Mouse (Mus musculus) stomach, postnatal 0 days (tissue): Measurements from ENCODE around the gene Ndufb4.

Experiments used
- CTCF ChIP-seq: IDR thresholded peaks from 2 replicates; pipeline ENCODE4 v1.5.1; 2016; ENCODE audit warnings: antibody characterized with exemption, low read depth, mild to moderate bottlenecking, moderate library complexity
- EP300 ChIP-seq: optimal IDR thresholded peaks from 2 replicates; pipeline ENCODE3; 2016; ENCODE audit warnings: antibody characterized with exemption

- TF ChIP-seq CTCF: no peak
- no peak for TF ChIP-seq EP300
Observed at GRCm38 (mm10) chr16:37610333-37610732, 43.9 kb downstream of the Ndufb4 start.
